Comparison of ENCODE assay signal across 35 mouse cellular contexts in the genomic region with DNA sequence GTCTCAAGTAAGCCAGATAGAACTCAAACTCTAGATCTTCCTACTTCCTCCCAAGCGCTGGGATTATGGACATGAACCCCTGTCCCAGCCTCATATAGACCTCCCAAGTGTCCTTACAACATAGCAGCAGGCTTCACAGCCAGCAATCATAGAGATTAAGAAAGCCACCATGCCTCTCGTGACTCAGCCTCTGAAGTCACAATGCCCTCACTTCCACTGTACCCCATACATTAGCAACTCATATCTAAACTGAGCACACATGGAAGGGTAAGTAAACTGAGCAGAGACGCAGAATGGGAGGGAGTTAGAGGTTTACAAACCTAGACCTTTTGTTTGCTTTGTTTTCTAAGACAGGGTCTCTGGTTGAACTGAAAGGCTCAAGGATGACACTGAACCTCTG.
"Had no signal": no experiment of that assay in that cellular context is flagged by ENCODE, and none has a peak within 500 bp of the region (broad histone marks: within the 10 kb centered on the region; RNA-seq: fewer than 3 reads in every experiment).

No protein-coding gene starts in this region.

- H3K9ac ChIP-seq: heart, embryonic 12.5 days; heart, embryonic 13.5 days; heart, embryonic 15.5 days; hindbrain, embryonic 12.5 days; hindbrain, embryonic 13.5 days; hindbrain, embryonic 14.5 days; hindbrain, embryonic 15.5 days; intestine, embryonic 15.5 days; kidney, embryonic 15.5 days had no signal

- H3K4me2 ChIP-seq: heart, embryonic 11.5 days; heart, embryonic 12.5 days; heart, embryonic 13.5 days; heart, embryonic 15.5 days; hindbrain, embryonic 12.5 days; hindbrain, embryonic 13.5 days; hindbrain, embryonic 14.5 days; hindbrain, embryonic 15.5 days; intestine, embryonic 15.5 days; kidney, embryonic 15.5 days had no signal

- DNase-seq: heart, postnatal 10 days; heart, postnatal 36 days; heart, postnatal 4 days; kidney, adult 11 months; kidney, adult 18-20 months; kidney, adult 2 months; kidney, adult 8-10 months; kidney, adult 9 months; kidney, postnatal 10 days; kidney, postnatal 14 days; kidney, postnatal 25 days; kidney, postnatal 36 days; kidney, postnatal 4 days; layer of hippocampus, adult 9-11 months; layer of hippocampus, postnatal 36 days had no signal

- H3K9me3 ChIP-seq: heart, embryonic 10.5 days; heart, embryonic 12.5 days; heart, embryonic 13.5 days; heart, embryonic 15.5 days; hindbrain, embryonic 10.5 days; hindbrain, embryonic 12.5 days; hindbrain, embryonic 13.5 days; hindbrain, embryonic 15.5 days; intestine, embryonic 15.5 days; kidney, embryonic 15.5 days had no signal

- H3K27ac ChIP-seq: heart, embryonic 10.5 days; heart, embryonic 13.5 days; heart, embryonic 15.5 days; hindbrain, embryonic 10.5 days; hindbrain, embryonic 12.5 days; hindbrain, embryonic 13.5 days; hindbrain, embryonic 14.5 days; hindbrain, embryonic 15.5 days; hindbrain, postnatal 0 days; intestine, embryonic 15.5 days; kidney, embryonic 15.5 days; kidney, postnatal 0 days; layer of hippocampus, adult 2 months; left cerebral cortex, adult 2 months had no signal

- H3K27me3 ChIP-seq: heart, embryonic 12.5 days; heart, embryonic 13.5 days; heart, embryonic 15.5 days; hindbrain, embryonic 12.5 days; hindbrain, embryonic 13.5 days; hindbrain, embryonic 15.5 days; intestine, embryonic 15.5 days; kidney, embryonic 15.5 days had no signal

- ATAC-seq: hindbrain, embryonic 16.5 days; hindbrain, postnatal 0 days; inflammation-experienced regulatory T-cells, adult 6 months; intestine, embryonic 15.5 days; intestine, embryonic 16.5 days; intestine, postnatal 0 days had no signal

- H3K4me3 ChIP-seq: heart, embryonic 10.5 days; heart, embryonic 12.5 days; heart, embryonic 13.5 days; heart, embryonic 15.5 days; hindbrain, embryonic 10.5 days; hindbrain, embryonic 12.5 days; hindbrain, embryonic 13.5 days; hindbrain, embryonic 15.5 days; intestine, embryonic 15.5 days; kidney, embryonic 15.5 days; layer of hippocampus, adult 2 months; left cerebral cortex, adult 2 months had no signal

- H3K36me3 ChIP-seq: heart, embryonic 10.5 days; heart, embryonic 12.5 days; heart, embryonic 13.5 days; heart, embryonic 15.5 days; hindbrain, embryonic 10.5 days; hindbrain, embryonic 12.5 days; hindbrain, embryonic 13.5 days; hindbrain, embryonic 15.5 days; intestine, embryonic 15.5 days; kidney, embryonic 15.5 days had no signal
